Mouse (Mus musculus): ENCODE measurements at regions not wholly inside any gene's neighbourhood (a gene's known extent, or its start where the extent isn't known, plus 50 kb on each side); places are given as distances from the start of the nearest gene placed in this dataset.

DNA sequence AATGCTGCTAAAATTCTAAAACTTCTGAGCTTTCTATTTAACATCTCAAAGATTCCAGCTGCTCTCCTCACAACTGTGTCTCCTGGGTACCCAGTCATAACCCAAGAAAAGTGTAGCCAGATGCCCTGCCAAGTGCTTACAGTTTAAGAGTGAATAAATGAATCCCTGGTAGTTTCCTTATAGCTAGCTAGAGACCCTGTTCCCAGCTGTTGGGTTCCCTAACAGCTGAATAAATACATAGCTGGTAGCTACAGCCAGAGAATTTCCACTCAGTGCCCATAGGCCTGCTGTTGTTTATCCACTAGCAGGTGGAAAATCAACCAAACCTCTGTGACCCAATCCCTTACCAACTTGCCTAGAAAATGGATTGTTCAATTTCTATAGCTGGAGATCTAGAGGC lies 302.0 kb upstream of the Trib2 start:
- ATAC-seq (replicated peaks; ENCODE audit: low read depth, poor library complexity, severe bottlenecking), result no peak

DNA sequence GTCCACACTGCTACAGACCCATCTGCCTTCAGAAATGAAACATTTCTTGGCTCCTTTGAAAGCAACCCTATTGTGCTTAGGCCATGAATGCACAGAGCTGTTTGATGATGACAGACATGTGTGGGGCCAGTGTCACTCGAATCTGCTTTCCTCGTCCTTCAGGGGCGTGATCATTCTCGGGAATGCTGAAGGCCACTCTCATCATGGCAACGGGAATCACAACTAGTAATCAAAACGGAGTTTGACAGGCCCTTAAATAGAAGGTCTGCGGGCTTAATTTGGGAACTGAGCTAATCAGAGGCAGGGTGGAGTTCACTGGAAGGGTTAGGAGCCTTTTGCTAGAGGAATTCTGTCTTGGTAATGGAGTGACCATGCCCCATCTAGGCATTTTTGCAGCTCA lies 290.2 kb upstream of the Trib2 start:
- ATAC-seq (replicated peaks; ENCODE audit: low read depth, poor library complexity, severe bottlenecking), result no peak

DNA sequence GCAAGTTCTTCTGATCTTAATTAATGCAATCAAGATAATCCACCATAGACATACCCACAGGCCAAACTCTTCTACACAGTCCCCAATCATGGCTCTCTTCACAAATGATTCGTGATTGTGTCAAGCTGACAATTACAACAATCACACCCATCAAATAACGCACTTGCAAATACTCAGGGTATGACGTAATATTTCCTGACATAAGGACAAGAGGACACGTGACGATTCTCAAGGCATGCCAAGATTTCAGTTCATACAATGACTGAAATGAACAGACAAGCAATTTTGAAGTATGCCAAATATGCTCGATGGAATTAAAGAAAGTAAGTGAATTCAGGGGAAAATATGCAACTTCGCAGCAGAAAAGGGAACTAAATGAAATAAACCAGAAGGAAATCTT lies 282.1 kb upstream of the Trib2 start:
- ATAC-seq (replicated peaks; ENCODE audit: low read depth, poor library complexity, severe bottlenecking), result no peak

DNA sequence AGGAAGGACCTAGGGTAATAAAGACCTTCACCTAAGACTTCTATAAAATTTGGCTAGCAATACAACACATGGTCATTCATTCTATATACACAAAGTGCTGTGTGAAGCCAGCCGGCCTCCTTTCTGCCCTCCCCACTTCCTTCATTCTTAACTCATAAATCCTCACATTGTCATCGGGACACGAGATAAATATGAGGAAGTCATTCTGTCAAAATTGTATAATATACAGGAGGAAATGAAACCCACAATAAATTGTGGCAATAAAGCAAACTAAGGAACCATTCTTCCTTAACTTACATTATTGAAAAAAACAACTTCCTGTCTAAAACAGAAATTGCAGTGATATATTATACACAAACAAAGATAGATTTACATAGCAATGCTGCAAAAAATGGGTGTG lies 275.9 kb upstream of the Trib2 start:
- ATAC-seq (replicated peaks; ENCODE audit: low read depth, poor library complexity, severe bottlenecking), result peak; percentile 92

DNA sequence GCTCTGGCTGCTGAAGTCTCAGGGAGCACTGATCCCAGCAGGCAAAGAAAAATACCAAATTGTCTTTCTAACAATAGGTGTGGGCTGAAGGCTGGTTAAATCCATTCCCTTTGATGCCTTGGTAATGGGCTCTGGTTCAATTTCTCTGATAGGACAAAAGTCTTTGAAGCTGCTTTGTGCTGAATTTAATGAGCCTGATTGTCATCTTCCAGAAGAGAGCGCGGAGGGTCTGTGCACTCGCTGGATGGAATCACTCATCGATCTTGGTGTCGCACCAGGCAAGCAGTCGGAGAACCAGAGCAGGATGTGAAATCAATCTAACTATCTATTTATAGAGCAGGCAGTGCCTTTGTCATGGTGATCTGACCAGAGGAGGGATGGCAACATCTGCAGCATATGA lies 274.6 kb upstream of the Trib2 start:
- peak; percentile 19; the same call in 1 of the 2 replicates for ATAC-seq (replicated peaks; ENCODE audit: low read depth, poor library complexity, severe bottlenecking)

DNA sequence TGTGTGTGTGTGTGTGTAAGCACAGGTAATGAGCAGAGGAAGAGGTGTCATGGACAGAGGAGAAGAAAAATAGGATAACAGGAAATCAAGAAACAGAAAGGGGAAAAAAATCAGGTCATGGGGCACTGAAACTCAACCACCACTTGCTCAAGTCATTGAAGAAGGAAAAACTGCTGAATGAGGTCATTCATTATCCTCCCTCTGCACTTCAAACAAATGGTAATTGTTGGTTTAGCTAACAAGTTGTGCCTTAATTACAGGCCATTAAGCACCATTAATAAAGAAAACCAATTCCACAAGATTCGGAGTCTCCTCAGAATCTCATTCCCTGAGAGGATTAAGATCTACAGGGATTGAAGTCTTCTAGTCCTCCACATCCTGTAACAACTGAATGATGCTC lies 266.5 kb upstream of the Trib2 start:
- ATAC-seq (replicated peaks; ENCODE audit: low read depth, poor library complexity, severe bottlenecking), result no peak

DNA sequence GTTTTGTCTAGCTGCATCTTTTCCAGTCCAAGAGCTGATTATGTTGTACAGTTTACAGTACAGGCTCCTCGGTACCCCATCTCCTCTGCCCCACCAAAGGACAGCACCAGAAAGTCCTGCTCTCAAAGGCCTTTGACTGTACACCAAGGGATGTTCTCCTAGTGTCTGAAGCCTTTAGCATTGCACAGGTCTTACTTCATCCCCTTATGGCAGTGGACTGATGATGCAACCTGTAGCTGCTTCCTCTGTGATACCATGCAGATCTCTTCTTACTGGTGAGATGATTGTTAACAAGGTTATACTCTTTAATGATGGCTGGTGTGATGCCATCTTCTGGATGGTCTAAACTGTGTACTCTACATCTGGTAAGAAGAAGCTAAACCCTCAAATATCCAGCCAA lies 260.5 kb upstream of the Trib2 start:
- 0 out of 2 replicates have a peak, but pooled peaks have one; percentile 22 for ATAC-seq (replicated peaks; ENCODE audit: low read depth, poor library complexity, severe bottlenecking)

DNA sequence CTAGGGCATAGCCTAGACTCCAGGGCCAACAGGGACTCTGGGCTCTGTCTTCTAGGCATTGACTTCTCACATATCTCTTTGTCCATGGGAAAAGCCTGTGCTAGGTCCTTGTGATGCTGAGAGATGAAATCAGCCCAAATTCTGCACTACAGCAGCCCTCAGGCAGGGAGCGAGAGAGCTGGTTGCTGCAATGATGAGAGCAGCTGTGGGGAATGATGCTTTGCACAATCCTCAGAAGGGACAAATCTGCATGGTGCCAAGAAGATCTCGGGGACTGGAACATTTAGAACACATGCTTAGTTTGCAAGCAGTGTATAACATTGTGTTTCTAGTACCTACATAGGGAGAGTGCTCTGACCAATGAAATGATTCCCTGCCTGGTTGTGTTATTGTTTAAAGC lies 259.2 kb upstream of the Trib2 start:
- no peak for ATAC-seq (replicated peaks; ENCODE audit: low read depth, poor library complexity, severe bottlenecking)

DNA sequence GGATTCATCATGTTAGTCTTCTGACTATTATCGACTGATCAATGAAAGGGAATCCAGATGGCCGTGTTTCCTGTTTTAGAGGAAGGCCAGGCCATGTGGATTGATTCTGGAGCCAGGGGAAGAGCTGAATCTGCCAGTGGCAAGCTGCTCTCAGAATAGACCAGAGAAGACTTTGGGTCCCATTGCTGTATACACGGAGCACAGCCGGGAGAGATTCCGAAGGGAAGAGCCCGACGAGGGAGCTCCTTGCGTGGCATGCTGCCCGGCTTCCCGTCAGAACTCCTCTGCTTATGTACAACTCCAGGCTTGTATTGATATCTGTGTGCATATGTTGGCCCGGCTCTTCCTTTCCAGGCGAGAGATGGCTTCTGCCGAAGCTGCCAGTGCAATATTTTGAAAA lies 252.2 kb upstream of the Trib2 start:
- no peak for ATAC-seq (replicated peaks; ENCODE audit: low read depth, poor library complexity, severe bottlenecking)

DNA sequence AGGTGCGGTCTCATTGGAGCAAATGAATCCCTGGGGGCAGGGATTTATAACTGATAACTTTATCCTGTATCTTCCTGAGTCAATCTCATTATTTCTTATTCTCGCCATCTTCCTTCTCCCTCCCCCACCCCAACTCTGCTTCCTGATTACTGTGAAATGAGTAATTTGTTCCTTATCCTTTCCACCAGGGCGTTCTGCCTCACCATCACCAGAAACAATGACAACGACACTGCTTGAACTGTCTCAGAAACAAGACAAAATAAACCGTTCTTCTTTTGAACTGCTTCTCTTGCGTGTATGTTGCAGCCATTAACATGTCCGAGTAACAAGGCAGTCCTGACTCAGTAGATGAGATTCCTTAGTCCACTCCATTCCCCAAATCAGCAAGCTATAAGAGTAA lies 246.0 kb upstream of the Trib2 start:
- no peak for ATAC-seq (replicated peaks; ENCODE audit: low read depth, poor library complexity, severe bottlenecking)

DNA sequence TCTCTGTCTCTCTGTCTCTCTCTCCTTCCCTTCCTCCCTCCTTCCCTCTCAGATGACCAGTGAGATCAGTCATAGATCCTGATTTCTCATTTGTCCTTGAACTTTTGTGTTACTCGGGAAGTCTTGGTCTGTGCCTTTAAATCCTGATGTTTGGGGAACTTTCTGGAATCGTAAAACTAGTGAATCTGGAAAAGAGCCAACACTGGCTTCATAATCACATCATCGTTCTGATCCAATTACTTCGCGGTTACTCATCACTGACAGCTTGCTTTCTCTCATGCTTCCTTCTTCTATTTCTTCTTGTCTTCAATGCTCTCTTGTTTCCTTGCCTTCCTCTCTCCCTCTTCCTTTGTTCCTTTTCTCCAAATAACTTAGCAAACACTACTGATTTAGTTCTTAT lies 243.7 kb upstream of the Trib2 start:
- ATAC-seq (replicated peaks; ENCODE audit: low read depth, poor library complexity, severe bottlenecking), result no peak

DNA sequence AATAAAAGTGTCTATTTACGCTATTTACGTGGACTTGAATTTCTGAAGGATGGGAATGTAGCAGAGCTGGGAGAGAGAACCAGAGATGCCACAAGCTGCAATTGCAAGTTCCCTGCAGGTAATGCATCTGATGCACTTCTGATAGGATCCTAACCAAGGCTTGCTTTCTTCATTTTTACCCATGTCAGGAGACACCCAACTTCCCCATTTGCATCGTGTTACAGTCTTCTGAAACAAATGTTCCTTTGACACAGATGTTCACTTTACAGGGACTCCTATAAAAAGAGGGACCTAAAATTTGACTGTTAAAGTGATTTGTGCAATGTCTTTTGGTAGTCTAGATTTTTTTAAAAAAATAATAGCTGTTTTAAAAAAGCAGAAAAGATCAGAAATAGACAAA lies 241.5 kb upstream of the Trib2 start:
- peak; percentile 53; the same call in 1 of the 2 replicates for ATAC-seq (replicated peaks; ENCODE audit: low read depth, poor library complexity, severe bottlenecking)

DNA sequence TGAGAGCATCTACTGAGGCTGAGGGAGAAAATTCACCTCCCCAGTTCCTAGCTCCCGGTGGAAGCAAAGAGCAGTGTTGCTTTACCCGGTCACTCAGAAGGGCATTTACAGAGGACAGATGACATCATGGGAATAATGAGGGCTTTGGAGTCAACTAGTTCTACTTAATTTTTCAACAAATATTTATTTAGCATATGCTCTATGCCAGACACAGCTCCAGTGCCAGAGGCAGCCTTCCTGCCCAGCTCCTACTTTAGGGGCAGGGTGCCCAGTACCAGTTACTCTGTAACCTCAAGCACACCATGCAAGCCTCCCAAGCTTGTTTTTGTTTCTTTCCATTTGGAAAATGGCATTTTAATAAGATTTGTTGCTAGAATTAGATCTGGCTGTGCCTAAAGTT lies 240.1 kb upstream of the Trib2 start:
- no peak for ATAC-seq (replicated peaks; ENCODE audit: low read depth, poor library complexity, severe bottlenecking)

DNA sequence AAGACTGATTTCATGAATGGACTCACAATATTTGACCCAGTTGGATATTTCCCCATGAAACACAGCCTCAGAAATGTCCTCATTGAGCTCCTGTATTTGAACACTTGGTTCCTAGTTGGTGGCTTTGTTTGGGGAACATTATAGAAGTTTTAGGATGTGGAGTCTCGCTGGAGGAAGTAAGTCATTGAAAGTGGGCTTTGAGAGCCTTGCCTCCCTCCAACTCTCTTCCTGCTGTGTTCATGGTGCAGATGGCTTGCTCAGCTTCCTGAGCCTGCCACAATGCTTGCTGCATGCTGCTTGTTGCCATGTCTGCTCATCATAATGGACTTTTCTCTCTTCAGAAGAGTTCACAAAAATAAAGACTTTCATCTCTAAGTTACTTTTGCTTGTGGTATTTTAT lies 239.5 kb upstream of the Trib2 start:
- peak; percentile 91 for ATAC-seq (replicated peaks; ENCODE audit: low read depth, poor library complexity, severe bottlenecking)

DNA sequence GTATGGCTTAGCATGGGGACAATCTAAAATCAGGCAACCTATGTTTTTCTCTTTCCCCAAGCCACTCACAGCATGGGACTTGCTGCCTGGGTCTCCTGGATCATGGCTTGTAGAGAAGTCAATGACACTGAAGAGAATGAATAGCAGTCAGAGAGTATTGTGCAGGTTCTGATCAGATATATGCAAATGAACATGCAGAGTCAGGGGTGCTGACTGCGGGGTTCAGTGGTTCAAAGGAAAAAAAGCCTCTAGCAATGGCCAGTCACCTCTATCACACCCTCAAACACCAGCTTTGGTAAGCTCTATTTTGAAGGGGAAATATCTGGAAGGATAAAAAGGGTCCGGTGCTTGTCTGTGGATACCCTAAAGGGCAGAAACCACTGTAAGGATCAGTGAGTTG lies 237.9 kb upstream of the Trib2 start:
- ATAC-seq (replicated peaks; ENCODE audit: low read depth, poor library complexity, severe bottlenecking), result no peak

DNA sequence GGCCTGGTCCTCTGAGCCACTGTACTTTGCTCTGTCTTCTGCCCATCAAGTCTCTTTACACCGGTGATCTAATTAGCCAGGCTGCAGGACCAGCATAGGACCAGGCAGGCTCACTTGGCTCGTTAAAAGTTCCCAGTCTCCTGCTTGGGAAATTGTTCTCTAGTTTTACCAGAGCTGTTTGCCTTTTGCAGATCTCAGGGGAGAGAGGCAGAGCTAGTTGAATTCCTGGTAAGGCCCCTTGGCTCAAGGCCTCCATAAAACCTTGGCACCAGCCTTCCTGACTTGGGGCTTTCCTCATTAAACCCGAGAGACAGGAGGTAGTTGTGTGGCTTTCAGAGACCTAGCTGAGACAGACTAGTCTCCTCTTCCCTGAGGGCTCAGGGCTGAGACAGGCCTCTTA lies 237.0 kb upstream of the Trib2 start:
- no peak for ATAC-seq (replicated peaks; ENCODE audit: low read depth, poor library complexity, severe bottlenecking)

DNA sequence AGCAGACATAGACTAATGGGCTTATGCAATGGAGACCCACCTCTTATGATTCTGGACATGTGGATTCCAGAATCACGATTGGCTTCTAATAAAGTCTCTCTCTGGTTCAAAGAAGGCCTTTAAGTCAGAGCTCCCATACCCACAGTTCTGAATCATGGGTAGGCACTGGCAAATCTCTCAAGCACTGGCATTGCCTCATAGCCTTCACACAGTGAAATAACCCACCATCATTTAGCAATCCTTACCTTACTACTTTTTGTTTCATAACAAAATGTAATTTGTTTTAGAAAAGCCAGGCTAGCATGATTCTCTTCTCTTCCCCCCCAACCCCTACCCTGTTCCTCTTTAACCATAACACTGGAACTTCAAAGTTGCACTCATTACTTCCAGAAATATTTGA lies 236.3 kb upstream of the Trib2 start:
- ATAC-seq (replicated peaks; ENCODE audit: low read depth, poor library complexity, severe bottlenecking), result peak; percentile 36; the same call in 1 of the 2 replicates

DNA sequence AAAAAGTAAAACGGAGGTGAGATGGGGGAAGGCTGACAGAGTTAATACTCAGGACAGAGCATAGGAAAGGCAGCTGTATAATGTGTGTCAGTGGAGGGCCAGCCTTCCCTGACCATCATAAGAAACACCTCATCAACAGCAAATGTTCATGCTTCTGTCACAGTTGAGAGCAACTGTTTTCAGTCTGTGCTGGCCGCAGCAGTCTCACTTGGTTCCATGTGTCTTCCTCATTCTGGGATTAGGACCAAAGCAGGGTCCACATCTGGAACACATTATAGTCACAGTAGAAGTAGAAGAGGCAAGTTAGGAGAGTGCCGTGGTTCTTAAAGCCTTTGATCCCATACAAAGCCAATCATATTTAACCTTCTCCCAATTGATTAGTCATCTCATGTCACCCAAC lies 235.6 kb upstream of the Trib2 start:
- no peak for ATAC-seq (replicated peaks; ENCODE audit: low read depth, poor library complexity, severe bottlenecking)

DNA sequence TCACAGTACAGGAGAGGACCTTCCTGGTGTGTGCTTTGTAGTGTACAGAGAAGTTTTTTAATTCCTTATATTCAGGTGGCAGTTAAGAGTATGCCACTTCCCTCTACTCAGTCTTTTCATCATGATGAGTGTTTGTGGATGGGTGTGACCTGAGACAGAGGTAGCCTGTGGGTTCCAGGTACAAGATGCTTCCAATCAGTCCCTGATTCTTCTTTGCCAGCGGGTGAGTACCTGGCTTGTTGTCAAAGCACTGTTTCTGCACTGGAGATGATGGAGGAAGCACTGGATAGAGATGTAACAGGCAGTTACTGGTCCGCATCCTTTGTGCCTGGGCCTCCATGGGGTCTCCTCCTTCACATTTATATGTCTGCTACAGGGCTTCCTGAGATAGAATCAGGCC lies 234.7 kb upstream of the Trib2 start:
- no peak for ATAC-seq (replicated peaks; ENCODE audit: low read depth, poor library complexity, severe bottlenecking)

DNA sequence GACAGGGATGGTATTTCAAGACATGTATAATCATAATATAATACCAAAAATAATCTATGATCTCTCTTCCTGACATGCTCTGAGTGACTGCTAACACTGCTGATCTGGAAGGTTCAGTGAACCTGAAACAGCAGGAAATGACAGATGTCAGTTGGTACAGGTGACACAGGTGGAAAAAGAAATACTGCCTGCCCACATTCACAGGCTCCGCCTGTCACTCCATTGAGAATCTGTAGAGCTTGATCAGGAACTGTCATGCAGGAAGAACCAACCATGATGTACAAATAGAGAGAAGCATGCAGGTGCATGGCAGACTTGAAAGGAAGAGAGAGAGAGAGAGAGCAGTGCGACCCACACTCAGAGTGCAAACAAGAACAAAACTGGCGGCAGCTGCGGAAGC lies 232.8 kb upstream of the Trib2 start:
- ATAC-seq (replicated peaks; ENCODE audit: low read depth, poor library complexity, severe bottlenecking), result no peak

DNA sequence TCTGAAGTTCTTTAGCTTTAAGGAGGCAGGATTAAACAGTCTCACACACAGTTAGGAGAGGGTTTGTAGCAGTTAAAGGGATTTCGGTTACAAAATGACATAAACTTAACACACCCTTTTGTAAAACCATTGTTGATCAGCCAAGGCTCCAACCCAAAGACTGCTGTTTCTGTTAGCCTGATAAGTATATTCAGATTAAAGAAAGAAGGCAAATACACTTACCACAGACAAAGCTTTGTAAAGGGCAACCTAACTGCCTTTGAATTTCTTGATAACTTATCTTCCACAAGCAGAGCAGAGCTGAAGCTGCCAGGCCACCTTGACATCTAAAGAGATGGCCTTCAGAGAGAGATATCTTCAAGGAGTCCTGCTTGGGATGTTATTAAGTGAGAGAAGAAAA lies 229.9 kb upstream of the Trib2 start:
- peak; percentile 62 for ATAC-seq (replicated peaks; ENCODE audit: low read depth, poor library complexity, severe bottlenecking)

DNA sequence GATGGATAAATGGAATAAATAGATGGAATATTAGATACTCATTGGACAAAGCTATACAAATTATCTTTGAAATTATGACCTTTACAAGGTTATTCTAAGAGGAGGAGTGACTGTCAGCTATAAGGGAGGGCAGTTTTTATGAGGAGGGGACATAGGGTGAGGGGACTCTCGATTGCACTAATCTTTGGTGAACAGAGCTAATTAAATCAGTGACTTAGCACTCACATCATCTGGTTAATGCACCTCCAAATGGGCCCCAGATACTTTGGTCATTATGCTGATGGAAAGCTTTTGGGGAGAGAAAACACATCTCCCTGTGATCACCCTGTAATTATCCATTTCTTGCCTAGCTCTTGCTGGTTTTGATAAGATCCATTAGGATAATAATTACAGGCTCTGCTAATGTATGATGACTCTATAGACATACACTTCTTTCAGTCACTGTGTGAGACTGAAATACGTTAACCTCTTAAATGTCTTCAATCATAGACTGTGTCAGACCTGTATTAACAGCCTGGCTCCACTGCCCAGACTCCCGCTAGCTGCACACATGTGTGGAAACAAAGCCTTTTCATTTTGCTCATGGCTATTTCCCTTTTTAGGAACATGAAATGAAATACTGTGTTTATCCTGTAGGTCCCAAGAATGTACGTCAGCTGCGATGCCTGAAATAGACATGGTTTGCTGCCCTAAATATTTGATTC lies 229.2 kb upstream of the Trib2 start:
- ATAC-seq (replicated peaks; ENCODE audit: low read depth, poor library complexity, severe bottlenecking), result 0 out of 2 replicates have a peak, but pooled peaks have one; percentile 12
